Mouse (Mus musculus): ENCODE data around the gene Rb1. TPM values are rescaled to one million over a fixed set of nuclear protein-coding genes. Genes with fewer than 3 reads are reported as not detected.

Rb1 gene
- polyA plus RNA-seq, 2 experiments, result 15.4 to 22.1 TPM

DNA sequence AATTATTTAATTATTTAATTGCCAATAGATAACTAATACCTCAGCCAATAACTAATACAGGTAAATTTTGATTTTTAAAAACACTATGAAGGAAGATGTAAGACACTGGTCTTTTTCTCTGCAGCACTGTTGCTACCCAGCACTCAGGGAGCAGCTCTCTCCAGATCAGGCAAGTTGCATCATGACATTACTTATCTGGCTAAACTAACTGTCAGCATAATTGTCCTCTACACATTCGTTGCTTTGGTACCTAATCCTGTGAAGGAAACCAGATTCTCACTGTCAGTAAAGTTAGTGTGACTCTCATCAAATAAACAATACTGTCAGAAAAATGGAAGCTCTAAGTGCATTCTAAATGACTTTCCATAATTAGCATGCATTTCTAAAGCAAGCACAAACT lies 98.8 kb downstream of the Rb1 start:
- H3K4me1 ChIP-seq (replicated peaks; ENCODE audit: control insufficient read depth in 2 of 2, insufficient read depth in 2 of 2, low read length in 1 of 2), result peaks cover 0 to 2% of the 10 kb centered on the region in 2 experiments; a peak in 1 of 4 replicates
- TF ChIP-seq CTCF (IDR thresholded peaks at IDR 0.05; ENCODE audit: low read depth), result no peak
- no peak overlapping the region for H3K4me2 ChIP-seq (ENCODE audit: low read depth)
- no peaks in the 10 kb centered on the region for H3K27me3 ChIP-seq (ENCODE audit: control insufficient read depth, insufficient read depth, low read length)
- WGBS (ENCODE audit: insufficient replicate concordance), result 19% methylated on average over 1 of the region's 1 CpGs
- no peak overlapping the region for H3K27ac ChIP-seq
- no peak overlapping the region for H3K9ac ChIP-seq (replicated peaks)
- ATAC-seq (ENCODE audit: insufficient read depth) (no peak), DNase-seq (ENCODE audit: low read depth in 3 of 3, low spot score in 3 of 3) (no peak)
- H3K36me3 ChIP-seq (replicated peaks; ENCODE audit: control insufficient read depth, insufficient read depth, low read depth), result peaks cover 5% of the 10 kb centered on the region; the same call in 1 of the 2 replicates
- no peak overlapping the region for H3K4me3 ChIP-seq (ENCODE audit: insufficient read depth in 1 of 2, low read depth in 2 of 2, low read length in 2 of 2)
- H3K9me3 ChIP-seq (ENCODE audit: control insufficient read depth, low read length), result no peaks in the 10 kb centered on the region

DNA sequence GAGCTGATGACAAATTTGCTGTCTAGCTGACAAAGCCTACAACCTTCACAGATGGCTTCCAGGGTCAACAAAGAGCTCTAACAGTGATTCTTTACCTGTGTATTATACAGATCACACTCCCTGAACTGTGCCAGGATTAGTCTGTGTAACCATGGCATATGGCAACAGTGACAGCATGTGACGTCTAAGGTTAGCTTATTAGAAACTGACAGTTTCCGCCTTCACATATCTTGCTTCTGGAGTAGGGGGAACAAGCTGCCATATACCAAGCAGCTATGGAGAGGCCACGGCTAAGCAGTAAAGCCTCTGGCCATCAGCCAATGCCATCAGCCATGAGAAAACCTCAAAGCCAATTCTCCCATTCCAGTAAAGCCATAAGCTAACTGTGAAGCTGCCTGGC lies 99.3 kb downstream of the Rb1 start:
- no peaks in the 10 kb centered on the region for H3K9me3 ChIP-seq (ENCODE audit: control insufficient read depth, low read length)
- H3K9ac ChIP-seq (replicated peaks), result no peak overlapping the region
- ATAC-seq (ENCODE audit: insufficient read depth) (no peak), DNase-seq (ENCODE audit: low read depth in 3 of 3, low spot score in 3 of 3) (no peak)
- H3K4me2 ChIP-seq (ENCODE audit: low read depth), result no peak overlapping the region
- H3K27ac ChIP-seq, result no peak overlapping the region
- TF ChIP-seq CTCF (IDR thresholded peaks at IDR 0.05; ENCODE audit: low read depth) (no peak), EP300 (IDR thresholded peaks at IDR 0.05; ENCODE audit: low read depth) (no peak)
- H3K4me1 ChIP-seq (replicated peaks; ENCODE audit: control insufficient read depth in 2 of 2, insufficient read depth in 2 of 2, low read length in 1 of 2), result peaks cover 0 to 2% of the 10 kb centered on the region in 2 experiments; a peak in 1 of 4 replicates
- no peak overlapping the region for H3K4me3 ChIP-seq (ENCODE audit: insufficient read depth in 1 of 2, low read depth in 2 of 2, low read length in 2 of 2)
- no peaks in the 10 kb centered on the region for H3K27me3 ChIP-seq (ENCODE audit: control insufficient read depth, insufficient read depth, low read length)
- H3K36me3 ChIP-seq (replicated peaks; ENCODE audit: control insufficient read depth, insufficient read depth, low read depth), result peaks cover 5% of the 10 kb centered on the region; the same call in 1 of the 2 replicates
- WGBS (ENCODE audit: insufficient replicate concordance), result 76% methylated on average over 3 of the region's 3 CpGs

DNA sequence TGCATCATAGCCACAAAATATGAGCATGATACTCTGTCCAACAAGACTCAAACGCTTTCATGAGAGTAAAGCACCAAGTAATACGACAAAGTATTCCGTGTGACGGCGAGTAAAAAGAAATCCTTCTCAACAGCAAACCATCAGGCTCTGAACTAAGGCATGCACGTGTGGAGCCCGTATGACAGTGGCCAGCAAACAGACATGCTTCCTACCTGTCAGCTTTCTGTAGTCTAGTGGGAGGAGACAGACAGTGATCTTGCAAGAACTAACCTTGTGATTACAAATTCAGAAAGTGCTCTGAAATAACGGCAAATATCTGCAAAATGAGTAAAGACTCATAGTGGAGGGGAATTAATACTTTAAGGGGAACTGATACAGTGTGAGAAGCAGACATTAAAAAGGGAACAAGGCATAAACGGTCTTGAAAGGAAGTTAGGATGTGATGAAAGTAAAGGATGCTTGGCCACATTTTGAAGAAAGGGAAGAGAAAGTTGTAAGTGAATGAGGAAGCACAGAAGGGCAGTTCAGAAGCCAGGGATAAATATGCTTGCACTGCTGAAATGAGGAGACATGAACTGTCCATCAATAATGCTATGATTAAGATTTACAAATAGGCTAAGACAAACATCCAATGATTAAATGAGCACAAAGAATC lies 103.2 kb downstream of the Rb1 start:
- no peak overlapping the region for H3K9ac ChIP-seq (replicated peaks)
- ATAC-seq (ENCODE audit: insufficient read depth) (no peak), DNase-seq (ENCODE audit: low read depth in 3 of 3, low spot score in 3 of 3) (no peak)
- peaks cover 0 to 2% of the 10 kb centered on the region in 2 experiments; a peak in 1 of 4 replicates for H3K4me1 ChIP-seq (replicated peaks; ENCODE audit: control insufficient read depth in 2 of 2, insufficient read depth in 2 of 2, low read length in 1 of 2)
- no peaks in the 10 kb centered on the region for H3K9me3 ChIP-seq (ENCODE audit: control insufficient read depth, low read length)
- H3K27me3 ChIP-seq (ENCODE audit: control insufficient read depth, insufficient read depth, low read length), result no peaks in the 10 kb centered on the region
- no peak for TF ChIP-seq EP300 (IDR thresholded peaks at IDR 0.05; ENCODE audit: low read depth)
- TF ChIP-seq CTCF (IDR thresholded peaks at IDR 0.05; ENCODE audit: low read depth), result no peak
- WGBS (ENCODE audit: insufficient replicate concordance), result 67% methylated on average over 9 of the region's 9 CpGs
- no peak overlapping the region for H3K27ac ChIP-seq
- no peak overlapping the region for H3K4me2 ChIP-seq (ENCODE audit: low read depth)
- H3K4me3 ChIP-seq (ENCODE audit: insufficient read depth in 1 of 2, low read depth in 2 of 2, low read length in 2 of 2), result no peak overlapping the region
- H3K36me3 ChIP-seq (replicated peaks; ENCODE audit: control insufficient read depth, insufficient read depth, low read depth), result no peaks in the 10 kb centered on the region; the same call in 1 of the 2 replicates

DNA sequence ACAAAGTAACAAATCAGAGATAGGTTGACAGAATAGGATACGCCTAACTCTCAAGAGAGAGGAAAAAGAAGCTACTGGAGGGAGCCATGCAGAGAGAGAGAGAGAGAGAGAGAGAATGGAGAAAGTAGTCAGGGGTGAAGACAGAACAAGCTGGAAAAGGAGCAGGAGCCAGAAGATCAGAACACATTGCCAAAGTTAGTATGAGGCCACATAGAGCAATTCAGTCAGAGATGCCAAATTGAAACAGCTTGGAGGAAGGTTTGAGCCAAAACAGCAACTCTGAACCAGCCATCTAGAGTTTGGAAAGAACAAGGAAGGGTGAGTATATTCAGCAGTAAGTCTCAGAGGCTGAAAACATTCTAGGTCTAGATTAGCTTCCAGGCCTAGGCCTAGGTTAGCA lies 108.6 kb downstream of the Rb1 start:
- Histone ChIP-seq H3K4me3 (ENCODE audit: insufficient read depth in 1 of 2, low read depth in 2 of 2, low read length in 2 of 2) (no peak overlapping the region), H3K36me3 (replicated peaks; ENCODE audit: control insufficient read depth, insufficient read depth, low read depth) (peaks cover 15% of the 10 kb centered on the region), H3K27ac (no peak overlapping the region), H3K9me3 (ENCODE audit: control insufficient read depth, low read length) (no peaks in the 10 kb centered on the region), H3K4me2 (ENCODE audit: low read depth) (no peak overlapping the region), H3K4me1 (replicated peaks; ENCODE audit: control insufficient read depth in 2 of 2, insufficient read depth in 2 of 2, low read length in 1 of 2) (no peaks in the 10 kb centered on the region), H3K9ac (replicated peaks) (no peak overlapping the region), H3K27me3 (ENCODE audit: control insufficient read depth, insufficient read depth, low read length) (no peaks in the 10 kb centered on the region)
- 87% methylated on average over 1 of the region's 1 CpGs for WGBS (ENCODE audit: insufficient replicate concordance)
- DNase-seq (ENCODE audit: low read depth in 3 of 3, low spot score in 3 of 3) (no peak), ATAC-seq (ENCODE audit: insufficient read depth) (no peak)
- TF ChIP-seq EP300 (IDR thresholded peaks at IDR 0.05; ENCODE audit: low read depth) (no peak), CTCF (IDR thresholded peaks at IDR 0.05; ENCODE audit: low read depth) (no peak)

DNA sequence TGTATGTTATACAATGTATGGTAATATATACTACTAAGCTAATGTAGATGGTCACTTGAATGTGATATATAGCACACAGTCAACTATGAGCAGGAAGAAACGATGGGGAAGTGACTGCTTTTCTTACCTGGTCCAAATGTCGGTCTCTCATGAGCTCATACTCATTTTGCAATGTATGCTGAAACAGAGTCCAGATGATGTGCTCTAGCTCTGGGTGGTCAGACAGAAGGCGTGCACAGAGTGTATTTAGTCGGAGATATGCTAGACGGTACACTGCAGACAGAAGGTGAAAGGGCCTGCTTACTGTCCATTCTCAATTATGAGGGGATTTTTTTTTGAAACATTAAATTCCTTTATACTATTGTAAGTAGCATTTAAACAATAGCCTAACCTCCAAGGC lies 114.1 kb downstream of the Rb1 start:
- no peak overlapping the region for H3K4me2 ChIP-seq (ENCODE audit: low read depth)
- TF ChIP-seq EP300 (IDR thresholded peaks at IDR 0.05; ENCODE audit: low read depth) (no peak), CTCF (IDR thresholded peaks at IDR 0.05; ENCODE audit: low read depth) (no peak)
- 0 out of 4 replicates have a peak, but pooled peaks cover 0 to 2% of the 10 kb centered on the region in 2 experiments for H3K4me1 ChIP-seq (replicated peaks; ENCODE audit: control insufficient read depth in 2 of 2, insufficient read depth in 2 of 2, low read length in 1 of 2)
- H3K9me3 ChIP-seq (ENCODE audit: control insufficient read depth, low read length), result no peaks in the 10 kb centered on the region
- no peak overlapping the region for H3K9ac ChIP-seq (replicated peaks)
- no peak for DNase-seq (ENCODE audit: low read depth in 3 of 3, low spot score in 3 of 3)
- H3K36me3 ChIP-seq (replicated peaks; ENCODE audit: control insufficient read depth, insufficient read depth, low read depth), result peaks cover 22% of the 10 kb centered on the region
- no peaks in the 10 kb centered on the region for H3K27me3 ChIP-seq (ENCODE audit: control insufficient read depth, insufficient read depth, low read length)
- H3K4me3 ChIP-seq (ENCODE audit: insufficient read depth in 1 of 2, low read depth in 2 of 2, low read length in 2 of 2), result no peak overlapping the region
- no peak for ATAC-seq (ENCODE audit: insufficient read depth)
- 82% methylated on average over 5 of the region's 5 CpGs for WGBS (ENCODE audit: insufficient replicate concordance)
- H3K27ac ChIP-seq, result no peak overlapping the region
